Mouse (Mus musculus) liver, adult 2 months (tissue): ENCODE results near the gene Cap2.

Source experiments
- CTCF ChIP-seq: fragments of 200-500 bp; IDR thresholded peaks from 2 replicates; pipeline ENCODE4 v1.5.1; 2011; ENCODE audit warnings: low read depth, low read length, control low read depth
- POLR2A ChIP-seq: fragments of 200-500 bp; IDR thresholded peaks from 2 replicates; pipeline ENCODE4 v1.6.1; 2011; ENCODE audit warnings: low read length, control low read depth; ENCODE audit not compliant: insufficient read depth; ENCODE audit errors: extremely low read depth

DNA sequence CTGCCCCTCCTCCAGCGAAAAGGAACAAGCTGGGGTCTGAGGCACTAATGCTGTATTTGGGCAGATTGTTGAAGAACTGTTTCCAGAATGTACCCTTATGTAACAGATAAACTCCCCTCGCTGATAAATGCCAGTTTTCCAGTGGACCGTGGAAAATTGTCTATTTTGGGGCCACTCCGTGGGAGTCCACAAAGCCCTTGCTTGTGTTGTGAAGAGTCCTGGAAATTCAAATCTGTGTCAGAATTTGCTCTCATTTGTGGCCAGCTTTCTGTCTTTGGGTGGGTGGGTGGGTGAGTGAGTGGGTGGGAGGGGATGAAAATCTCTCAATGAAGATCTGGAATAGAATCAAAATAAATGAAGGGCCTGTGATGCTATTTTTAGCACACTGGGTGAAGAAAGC, 13.5 kb upstream of the Cap2 start:
- TF ChIP-seq CTCF (no peak), POLR2A (no peak)
